Mouse (Mus musculus): ENCODE measurements around the gene Aipl1. TPM values are rescaled to one million over a fixed set of nuclear protein-coding genes. Genes with fewer than 3 reads are reported as not detected.

Aipl1 gene
- polyA plus RNA-seq, 1 experiment from 2014 or later: not detected

DNA sequence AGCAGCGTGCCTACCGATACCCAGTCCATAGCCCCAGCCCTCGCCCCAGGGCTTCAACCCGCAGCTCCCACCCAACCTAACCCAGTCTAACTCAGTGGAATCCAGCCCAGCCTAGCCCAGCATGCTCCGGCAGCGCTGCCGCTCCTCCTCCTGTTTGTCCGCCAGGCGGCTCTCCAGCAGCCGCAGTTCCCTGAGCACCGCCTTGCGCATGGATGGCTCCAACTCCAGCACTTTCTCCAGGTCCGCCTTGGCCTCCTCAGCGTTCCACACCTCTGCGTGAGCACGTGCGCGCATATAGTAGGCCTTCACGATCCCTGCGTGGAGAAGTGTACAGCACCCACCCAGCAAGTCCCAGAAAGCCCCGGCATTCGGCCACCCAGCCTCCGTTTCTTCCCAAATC is 8.2 kb downstream of the Aipl1 start:
- Histone ChIP-seq H3K4me3 (ENCODE audit: low read depth, low read length) (no peak overlapping the region), H3K4me2 (replicated peaks; ENCODE audit: low read depth, low read length) (no peak overlapping the region), H3K27ac (ENCODE audit: low read depth, low read length) (no peak overlapping the region), H3K36me3 (ENCODE audit: control insufficient read depth, insufficient read depth, low read length) (no peaks in the 10 kb centered on the region), H3K27me3 (ENCODE audit: control insufficient read depth, insufficient read depth, low read length) (no peaks in the 10 kb centered on the region), H3K9me3 (ENCODE audit: control insufficient read depth, low read length) (no peaks in the 10 kb centered on the region), H3K9ac (ENCODE audit: low read depth, low read length) (no peak overlapping the region), H3K4me1 (replicated peaks; ENCODE audit: control insufficient read depth, insufficient read depth, low read length) (no peaks in the 10 kb centered on the region)
- ATAC-seq (ENCODE audit: low FRiP score): no peak; the same call in 1 of the 2 replicates
- 21% methylated on average over 23 of the region's 23 CpGs for WGBS
- peak; percentile 65 for DNase-seq (ENCODE audit: low spot score)

DNA sequence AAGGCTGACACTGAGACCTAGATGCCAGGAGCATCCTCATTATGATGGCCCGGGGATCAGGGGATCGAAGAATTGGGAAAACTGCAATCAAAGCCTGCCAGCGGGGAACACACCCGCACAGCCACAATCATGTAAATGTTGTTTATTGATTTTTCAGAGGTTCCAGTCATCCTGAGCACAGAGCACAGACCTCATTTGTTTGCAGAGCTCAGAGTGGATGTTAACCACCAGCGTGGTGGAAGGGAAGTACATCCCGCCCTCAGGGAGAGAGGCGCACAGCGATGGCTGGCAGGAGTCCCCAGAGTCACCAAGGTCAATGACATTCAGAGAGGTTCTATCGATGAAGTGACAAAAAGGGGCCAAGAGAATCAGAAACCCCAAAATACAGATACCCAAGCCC is 9.5 kb downstream of the Aipl1 start:
- ATAC-seq (ENCODE audit: low FRiP score) (no peak), DNase-seq (ENCODE audit: low spot score) (no peak)
- Histone ChIP-seq H3K9me3 (ENCODE audit: control insufficient read depth, low read length) (no peaks in the 10 kb centered on the region), H3K9ac (ENCODE audit: low read depth, low read length) (no peak overlapping the region), H3K4me1 (replicated peaks; ENCODE audit: control insufficient read depth, insufficient read depth, low read length) (no peaks in the 10 kb centered on the region), H3K4me3 (ENCODE audit: low read depth, low read length) (no peak overlapping the region), H3K27ac (ENCODE audit: low read depth, low read length) (no peak overlapping the region), H3K27me3 (ENCODE audit: control insufficient read depth, insufficient read depth, low read length) (no peaks in the 10 kb centered on the region), H3K4me2 (replicated peaks; ENCODE audit: low read depth, low read length) (no peak overlapping the region), H3K36me3 (ENCODE audit: control insufficient read depth, insufficient read depth, low read length) (no peaks in the 10 kb centered on the region)
- WGBS: 74% methylated on average over 9 of the region's 9 CpGs

DNA sequence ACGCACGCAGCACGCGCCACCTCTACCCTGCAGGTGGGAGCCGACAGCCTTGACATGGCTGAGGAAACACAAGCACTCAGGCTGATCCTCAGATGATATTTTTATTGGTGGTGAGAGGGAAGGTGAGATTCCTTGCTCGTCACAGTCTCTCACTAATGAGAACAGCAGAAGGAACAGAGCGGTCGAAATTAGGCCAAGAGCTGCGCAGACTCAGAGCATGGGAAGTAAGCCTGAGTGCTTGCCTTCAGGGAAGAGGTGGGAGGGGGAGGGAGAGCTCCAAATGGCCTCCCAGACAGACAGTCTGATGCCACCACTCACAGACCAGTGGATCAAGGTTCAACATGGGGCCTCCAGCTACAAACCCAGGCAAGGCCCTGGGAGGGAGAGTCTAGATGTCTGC is 10.8 kb downstream of the Aipl1 start:
- 83% methylated on average over 9 of the region's 9 CpGs for WGBS
- Histone ChIP-seq H3K4me1 (replicated peaks; ENCODE audit: control insufficient read depth, insufficient read depth, low read length) (no peaks in the 10 kb centered on the region), H3K27me3 (ENCODE audit: control insufficient read depth, insufficient read depth, low read length) (no peaks in the 10 kb centered on the region), H3K4me3 (ENCODE audit: low read depth, low read length) (no peak overlapping the region), H3K4me2 (replicated peaks; ENCODE audit: low read depth, low read length) (no peak overlapping the region), H3K9ac (ENCODE audit: low read depth, low read length) (no peak overlapping the region), H3K9me3 (ENCODE audit: control insufficient read depth, low read length) (no peaks in the 10 kb centered on the region), H3K36me3 (ENCODE audit: control insufficient read depth, insufficient read depth, low read length) (no peaks in the 10 kb centered on the region), H3K27ac (ENCODE audit: low read depth, low read length) (no peak overlapping the region)
- no peak for ATAC-seq (ENCODE audit: low FRiP score)
- DNase-seq (ENCODE audit: low spot score): no peak

DNA sequence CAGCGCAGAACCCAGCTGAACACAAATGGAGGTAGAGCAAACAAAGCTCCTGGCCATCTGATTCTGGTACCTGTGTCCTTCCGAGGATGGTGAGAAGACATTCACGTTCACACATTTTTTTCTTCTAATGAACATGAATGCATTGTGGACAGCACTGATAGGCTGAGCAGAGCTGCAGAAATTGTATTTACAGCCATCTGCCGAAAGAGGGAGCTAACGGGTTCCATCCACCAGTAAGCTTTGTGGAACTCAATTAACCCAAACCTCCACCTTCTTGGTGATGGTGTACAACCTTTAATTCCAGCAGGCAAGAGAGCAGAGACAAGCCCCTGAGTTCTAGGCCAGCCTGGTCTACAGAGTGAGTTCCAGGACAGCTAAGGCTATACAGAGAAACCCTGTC is 11.5 kb downstream of the Aipl1 start:
- no peak for ATAC-seq (ENCODE audit: low FRiP score)
- Histone ChIP-seq H3K9me3 (ENCODE audit: control insufficient read depth, low read length) (no peaks in the 10 kb centered on the region), H3K9ac (ENCODE audit: low read depth, low read length) (no peak overlapping the region), H3K27me3 (ENCODE audit: control insufficient read depth, insufficient read depth, low read length) (no peaks in the 10 kb centered on the region), H3K4me2 (replicated peaks; ENCODE audit: low read depth, low read length) (no peak overlapping the region), H3K4me1 (replicated peaks; ENCODE audit: control insufficient read depth, insufficient read depth, low read length) (no peaks in the 10 kb centered on the region), H3K36me3 (ENCODE audit: control insufficient read depth, insufficient read depth, low read length) (no peaks in the 10 kb centered on the region), H3K4me3 (ENCODE audit: low read depth, low read length) (no peak overlapping the region), H3K27ac (ENCODE audit: low read depth, low read length) (no peak overlapping the region)
- peak; percentile 52 for DNase-seq (ENCODE audit: low spot score)
- WGBS: 38% methylated on average over 5 of the region's 5 CpGs

DNA sequence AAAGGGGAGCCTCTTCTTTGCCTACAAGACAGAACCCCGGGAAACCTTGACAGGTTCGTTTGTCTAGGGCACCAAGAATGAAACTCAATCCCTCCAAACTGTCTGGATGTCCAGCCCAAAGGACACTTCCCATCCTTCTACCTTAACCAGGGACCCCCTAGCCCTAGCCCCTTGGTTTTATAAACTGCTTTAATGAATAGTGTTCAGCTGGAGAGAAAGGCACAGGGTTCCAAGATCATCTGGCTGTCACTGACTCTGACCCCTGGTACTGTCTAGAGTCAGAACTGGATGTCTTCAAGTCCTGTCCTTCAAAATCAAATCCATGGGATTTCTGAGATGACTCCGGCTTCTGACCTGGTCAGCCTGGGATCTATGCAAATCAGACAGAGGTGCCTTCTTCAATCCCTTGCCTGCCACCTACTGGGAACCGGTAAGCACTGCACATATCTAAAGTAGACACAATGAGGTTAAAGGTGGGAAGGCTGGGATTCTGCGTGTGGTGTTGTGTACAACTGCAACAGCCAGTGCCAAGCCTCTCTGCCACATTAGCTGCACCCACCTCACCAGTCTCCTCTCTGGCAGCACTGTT is 13.0 kb downstream of the Aipl1 start:
- 29% methylated on average over 5 of the region's 5 CpGs for WGBS
- DNase-seq (ENCODE audit: low spot score) (peak; percentile 82), ATAC-seq (ENCODE audit: low FRiP score) (peak; percentile 43; the same call in 1 of the 2 replicates)
- no peak overlapping the region for H3K27ac ChIP-seq (ENCODE audit: low read depth, low read length)
- H3K27me3 ChIP-seq (ENCODE audit: control insufficient read depth, insufficient read depth, low read length): no peaks in the 10 kb centered on the region
- no peaks in the 10 kb centered on the region for H3K9me3 ChIP-seq (ENCODE audit: control insufficient read depth, low read length)
- H3K4me3 ChIP-seq (ENCODE audit: low read depth, low read length): no peak overlapping the region
- H3K9ac ChIP-seq (ENCODE audit: low read depth, low read length): no peak overlapping the region
- H3K4me2 ChIP-seq (replicated peaks; ENCODE audit: low read depth, low read length): no peak overlapping the region
- no peaks in the 10 kb centered on the region for H3K36me3 ChIP-seq (ENCODE audit: control insufficient read depth, insufficient read depth, low read length)
- no peaks in the 10 kb centered on the region for H3K4me1 ChIP-seq (replicated peaks; ENCODE audit: control insufficient read depth, insufficient read depth, low read length)

DNA sequence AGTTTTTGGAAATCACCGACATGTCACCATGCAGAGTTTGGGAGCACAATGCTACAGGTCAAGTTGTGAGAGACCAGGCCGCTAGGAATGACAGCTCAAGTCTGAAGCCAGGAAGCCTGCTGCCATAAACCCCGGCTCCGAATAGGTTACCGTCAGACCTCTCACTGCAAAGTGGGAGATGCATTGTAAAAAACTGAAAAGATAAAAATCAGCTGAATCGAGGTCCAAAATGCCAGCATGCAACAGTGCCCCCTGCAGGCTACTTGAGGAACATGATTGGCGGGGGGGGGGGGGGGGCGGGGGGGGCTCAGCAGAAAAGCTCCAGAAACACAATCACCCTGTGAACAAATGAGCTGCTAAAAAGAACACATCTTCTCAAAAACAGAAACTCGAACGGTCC is 13.7 kb downstream of the Aipl1 start:
- WGBS: 45% methylated on average over 10 of the region's 10 CpGs
- ATAC-seq (ENCODE audit: low FRiP score): no peak
- Histone ChIP-seq H3K9me3 (ENCODE audit: control insufficient read depth, low read length) (no peaks in the 10 kb centered on the region), H3K27me3 (ENCODE audit: control insufficient read depth, insufficient read depth, low read length) (no peaks in the 10 kb centered on the region), H3K4me3 (ENCODE audit: low read depth, low read length) (no peak overlapping the region), H3K9ac (ENCODE audit: low read depth, low read length) (no peak overlapping the region), H3K27ac (ENCODE audit: low read depth, low read length) (no peak overlapping the region), H3K36me3 (ENCODE audit: control insufficient read depth, insufficient read depth, low read length) (no peaks in the 10 kb centered on the region), H3K4me2 (replicated peaks; ENCODE audit: low read depth, low read length) (no peak overlapping the region), H3K4me1 (replicated peaks; ENCODE audit: control insufficient read depth, insufficient read depth, low read length) (no peaks in the 10 kb centered on the region)
- DNase-seq (ENCODE audit: low spot score): peak; percentile 40

DNA sequence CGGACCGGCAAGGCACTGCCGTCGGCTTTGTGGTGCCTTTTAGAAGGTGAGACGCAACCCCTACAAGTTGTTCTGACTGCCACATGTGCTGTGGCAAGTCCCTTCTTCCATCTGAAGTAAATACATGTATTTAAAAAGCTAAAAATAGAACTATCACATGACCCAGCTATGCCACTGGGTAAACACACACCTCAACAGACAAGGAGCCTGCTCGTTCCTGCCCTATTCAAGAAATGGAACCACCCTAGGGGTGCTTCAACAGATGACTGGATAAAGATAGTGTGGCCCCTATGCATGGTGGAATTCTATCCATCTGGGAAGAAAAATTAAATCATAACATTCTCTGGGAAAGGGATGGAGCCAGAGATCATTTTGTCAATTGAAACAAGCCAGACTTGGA is 14.5 kb downstream of the Aipl1 start:
- no peak for DNase-seq (ENCODE audit: low spot score)
- 86% methylated on average over 6 of the region's 6 CpGs for WGBS
- ATAC-seq (ENCODE audit: low FRiP score): no peak
- H3K4me2 ChIP-seq (replicated peaks; ENCODE audit: low read depth, low read length): no peak overlapping the region
- H3K4me1 ChIP-seq (replicated peaks; ENCODE audit: control insufficient read depth, insufficient read depth, low read length): no peaks in the 10 kb centered on the region
- no peaks in the 10 kb centered on the region for H3K36me3 ChIP-seq (ENCODE audit: control insufficient read depth, insufficient read depth, low read length)
- no peak overlapping the region for H3K4me3 ChIP-seq (ENCODE audit: low read depth, low read length)
- no peaks in the 10 kb centered on the region for H3K9me3 ChIP-seq (ENCODE audit: control insufficient read depth, low read length)
- H3K9ac ChIP-seq (ENCODE audit: low read depth, low read length): no peak overlapping the region
- no peaks in the 10 kb centered on the region for H3K27me3 ChIP-seq (ENCODE audit: control insufficient read depth, insufficient read depth, low read length)
- H3K27ac ChIP-seq (ENCODE audit: low read depth, low read length): no peak overlapping the region

DNA sequence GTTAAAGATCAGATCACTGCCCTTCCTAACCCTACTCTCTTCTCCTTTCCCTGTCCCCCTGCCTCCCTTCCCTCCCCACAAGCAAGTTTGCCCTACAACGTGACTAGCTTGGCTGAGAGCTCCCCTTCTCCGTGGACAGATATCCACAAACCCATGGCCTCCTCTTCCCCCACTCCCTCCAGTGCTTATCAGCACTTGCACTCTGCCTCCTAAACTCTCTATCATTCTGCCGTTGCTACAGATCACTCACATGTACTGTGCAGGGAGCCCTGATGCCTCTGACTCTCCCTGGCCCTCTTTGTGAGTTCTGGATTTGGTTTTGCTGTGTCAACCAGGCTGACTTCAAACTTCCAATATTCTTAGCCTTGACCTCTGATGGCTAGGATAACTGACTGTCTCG is 16.3 kb downstream of the Aipl1 start:
- no peak overlapping the region for H3K27ac ChIP-seq (ENCODE audit: low read depth, low read length)
- ATAC-seq (ENCODE audit: low FRiP score) (no peak), DNase-seq (ENCODE audit: low spot score) (no peak)
- H3K4me2 ChIP-seq (replicated peaks; ENCODE audit: low read depth, low read length): no peak overlapping the region
- no peak overlapping the region for H3K4me3 ChIP-seq (ENCODE audit: low read depth, low read length)
- WGBS: 75% methylated on average over 4 of the region's 4 CpGs
- no peak overlapping the region for H3K9ac ChIP-seq (ENCODE audit: low read depth, low read length)
- no peaks in the 10 kb centered on the region for H3K9me3 ChIP-seq (ENCODE audit: control insufficient read depth, low read length)
- H3K36me3 ChIP-seq (ENCODE audit: control insufficient read depth, insufficient read depth, low read length): no peaks in the 10 kb centered on the region
- H3K27me3 ChIP-seq (ENCODE audit: control insufficient read depth, insufficient read depth, low read length): no peaks in the 10 kb centered on the region
- H3K4me1 ChIP-seq (replicated peaks; ENCODE audit: control insufficient read depth, insufficient read depth, low read length): no peaks in the 10 kb centered on the region

DNA sequence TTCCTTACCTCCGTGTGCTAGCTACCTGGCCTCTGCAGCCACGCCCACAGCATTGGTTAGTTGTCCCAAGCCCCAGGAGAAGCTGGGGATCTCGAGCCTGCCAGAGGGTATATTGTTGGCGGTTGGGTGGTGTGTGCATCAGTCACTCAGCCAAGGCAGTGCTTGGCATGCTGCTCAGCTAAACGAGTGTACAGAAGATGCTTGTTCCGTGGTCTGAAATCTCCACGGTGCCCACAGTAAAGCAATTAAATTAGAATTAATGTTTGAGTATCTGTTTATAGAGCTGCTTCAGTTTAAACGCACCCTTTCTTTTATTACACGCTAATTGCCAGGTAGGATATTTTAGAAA is 20.1 kb downstream of the Aipl1 start:
- Histone ChIP-seq H3K4me1 (replicated peaks; ENCODE audit: control insufficient read depth, insufficient read depth, low read length) (no peaks in the 10 kb centered on the region), H3K27ac (ENCODE audit: low read depth, low read length) (no peak overlapping the region), H3K27me3 (ENCODE audit: control insufficient read depth, insufficient read depth, low read length) (no peaks in the 10 kb centered on the region), H3K36me3 (ENCODE audit: control insufficient read depth, insufficient read depth, low read length) (no peaks in the 10 kb centered on the region), H3K4me3 (ENCODE audit: low read depth, low read length) (no peak overlapping the region), H3K9me3 (ENCODE audit: control insufficient read depth, low read length) (no peaks in the 10 kb centered on the region), H3K9ac (ENCODE audit: low read depth, low read length) (no peak overlapping the region), H3K4me2 (replicated peaks; ENCODE audit: low read depth, low read length) (no peak overlapping the region)
- DNase-seq (ENCODE audit: low spot score) (no peak), ATAC-seq (ENCODE audit: low FRiP score) (no peak)
- WGBS: 82% methylated on average over 9 of the region's 9 CpGs

Measured in hindbrain, embryonic 11.5 days (tissue).